Mouse (Mus musculus): ENCODE results near the gene Derl3.
A peak's percentile ranks its signal among the peaks of the same experiment; 100 is the strongest.
"Not testable (repeated sequence)": the region's sequence is repeated elsewhere in the genome, so short reads cannot be mapped to it uniquely, and the experiment has no call there.

Gene Derl3

GRCm38 (mm10) chr10:75872915-75873542 is 20.2 kb upstream of the Derl3 start:
- peak; percentile 80 for DNase-seq (ENCODE audit: low read depth, low spot score)

- no peak for DNase-seq (ENCODE audit: low read depth, low spot score)
Measured at GRCm38 (mm10) chr10:75873543-75874170, 19.6 kb upstream of the Derl3 start.

DNA sequence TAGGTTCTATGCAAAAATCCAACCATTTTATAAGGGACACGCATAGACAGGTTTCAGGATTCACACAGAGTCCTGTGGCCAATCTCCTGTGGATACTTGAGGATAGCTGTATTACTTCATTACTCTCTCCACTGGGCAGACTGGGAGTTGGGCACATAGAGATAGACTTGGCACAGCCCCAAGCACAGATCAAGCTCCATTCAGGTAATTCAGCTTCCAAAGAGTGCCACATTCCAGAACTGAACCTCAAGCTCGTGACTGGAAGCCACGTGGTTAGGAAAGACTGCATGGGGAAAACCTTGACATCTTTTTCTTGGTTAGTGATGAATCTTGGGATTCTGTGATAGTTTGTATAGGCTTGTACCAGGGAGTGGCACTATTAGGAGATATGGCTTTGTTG is 14.4 kb upstream of the Derl3 start:
- no peak for DNase-seq (ENCODE audit: low read depth, low spot score)

DNA sequence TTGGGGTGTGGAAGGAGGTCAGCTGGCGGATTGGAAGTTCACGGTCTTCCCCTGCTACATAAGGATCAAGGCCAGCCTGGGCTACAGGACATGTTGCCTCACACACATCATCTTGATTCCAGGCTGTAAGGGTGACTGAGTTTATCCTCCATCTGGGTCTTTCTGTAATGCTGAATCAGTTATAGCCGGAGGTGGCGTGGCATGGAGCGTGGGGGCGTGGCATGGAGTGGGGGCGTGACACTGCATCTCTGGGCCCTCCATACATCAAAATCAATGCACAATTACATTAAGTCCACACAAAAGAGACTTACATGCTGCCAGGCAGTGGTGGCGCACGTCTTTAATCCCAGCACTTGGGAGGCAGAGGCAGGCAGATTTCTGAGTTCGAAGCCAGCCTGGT is 12.9 kb upstream of the Derl3 start:
- no peak for DNase-seq (ENCODE audit: low read depth, low spot score)

- DNase-seq (ENCODE audit: low read depth, low spot score) = no peak
Measured at GRCm38 (mm10) chr10:75880771-75881577, 12.2 kb upstream of the Derl3 start.

DNA sequence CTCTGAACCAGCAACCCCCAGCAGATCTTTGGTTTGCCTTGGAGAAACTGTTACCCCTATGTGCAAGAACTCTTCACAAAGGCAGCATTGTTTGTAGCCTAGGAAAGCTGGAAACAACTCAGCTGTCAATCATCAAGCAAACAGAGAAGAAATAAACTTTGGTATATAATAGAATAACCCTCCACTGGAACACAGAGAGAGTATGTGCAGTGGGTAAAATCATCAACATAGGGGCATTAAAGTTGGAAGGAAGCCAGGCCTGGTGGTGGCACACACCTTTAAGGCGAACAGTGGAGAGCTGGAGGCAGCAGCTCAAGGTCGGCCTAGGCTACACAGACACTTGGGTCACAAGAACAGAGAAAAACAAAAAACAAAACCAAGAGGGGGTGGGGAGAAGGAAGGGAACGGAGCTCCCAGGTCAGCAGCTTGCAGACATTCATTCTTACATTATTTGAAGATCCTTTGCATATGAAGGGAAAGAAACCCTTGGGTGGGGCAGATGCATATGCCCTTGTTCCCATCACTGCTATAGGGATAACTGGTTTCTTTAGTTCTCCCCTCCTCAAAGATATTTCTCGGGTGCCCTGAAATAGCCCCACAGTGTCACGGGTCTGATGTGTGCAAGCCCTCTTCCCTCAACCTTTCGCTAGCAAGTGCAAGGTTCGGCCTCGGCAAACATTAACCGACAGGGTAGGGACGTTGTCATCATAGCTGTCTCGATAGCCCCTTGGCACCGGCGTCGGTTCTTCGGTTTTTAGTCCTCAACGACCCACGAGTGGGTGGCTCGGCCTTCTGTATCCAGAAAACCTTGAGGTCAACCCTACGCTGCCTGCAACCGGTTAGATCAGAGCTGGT is 11.4 kb upstream of the Derl3 start:
- no peak for DNase-seq (ENCODE audit: low read depth, low spot score)

- no peak for DNase-seq (ENCODE audit: low read depth, low spot score)
Measured at GRCm38 (mm10) chr10:75882433-75883231, 10.6 kb upstream of the Derl3 start.

GRCm38 (mm10) chr10:75883232-75883552 is 10.0 kb upstream of the Derl3 start:
- peak; percentile 76 for DNase-seq (ENCODE audit: low read depth, low spot score)

DNA sequence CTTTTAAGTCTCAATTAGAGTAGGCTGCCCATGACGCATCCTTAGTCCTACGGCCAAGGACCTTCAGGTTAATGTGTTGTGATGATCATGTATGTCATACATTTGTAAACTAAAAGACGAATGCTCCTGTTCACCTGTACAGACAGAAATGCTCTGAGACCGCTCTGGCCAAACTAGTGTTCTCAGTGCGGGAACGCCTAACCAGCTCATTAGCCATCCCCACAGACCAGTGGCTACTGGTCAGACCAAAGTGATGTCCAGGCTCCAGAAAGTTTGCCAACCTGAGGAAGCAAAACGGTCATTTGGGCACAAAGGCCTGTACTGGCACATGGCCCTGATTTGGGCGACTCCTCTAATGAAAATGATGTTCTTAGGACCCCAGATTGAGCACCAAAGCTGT is 8.5 kb upstream of the Derl3 start:
- no peak for DNase-seq (ENCODE audit: low read depth, low spot score)

DNA sequence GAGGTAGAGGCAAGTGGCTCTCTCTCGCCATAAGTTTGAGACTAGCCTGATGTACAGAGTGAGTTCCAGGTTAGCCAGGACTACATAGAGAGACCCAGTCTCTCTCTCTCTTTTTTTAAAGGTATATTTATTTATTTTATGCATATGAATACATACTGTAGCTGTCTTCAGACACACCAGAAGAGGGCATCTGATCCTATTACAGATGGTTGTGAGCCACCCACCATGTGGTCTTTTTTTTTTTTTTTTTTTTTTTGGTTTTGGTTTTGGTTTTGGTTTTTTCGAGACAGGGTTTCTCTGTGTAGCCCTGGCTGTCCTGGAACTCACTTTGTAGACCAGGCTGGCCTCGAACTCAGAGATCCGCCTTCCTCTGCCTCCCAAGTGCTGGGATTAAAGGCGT is 5.7 kb upstream of the Derl3 start:
- not testable (repeated sequence) for DNase-seq (ENCODE audit: low read depth, low spot score)

DNA sequence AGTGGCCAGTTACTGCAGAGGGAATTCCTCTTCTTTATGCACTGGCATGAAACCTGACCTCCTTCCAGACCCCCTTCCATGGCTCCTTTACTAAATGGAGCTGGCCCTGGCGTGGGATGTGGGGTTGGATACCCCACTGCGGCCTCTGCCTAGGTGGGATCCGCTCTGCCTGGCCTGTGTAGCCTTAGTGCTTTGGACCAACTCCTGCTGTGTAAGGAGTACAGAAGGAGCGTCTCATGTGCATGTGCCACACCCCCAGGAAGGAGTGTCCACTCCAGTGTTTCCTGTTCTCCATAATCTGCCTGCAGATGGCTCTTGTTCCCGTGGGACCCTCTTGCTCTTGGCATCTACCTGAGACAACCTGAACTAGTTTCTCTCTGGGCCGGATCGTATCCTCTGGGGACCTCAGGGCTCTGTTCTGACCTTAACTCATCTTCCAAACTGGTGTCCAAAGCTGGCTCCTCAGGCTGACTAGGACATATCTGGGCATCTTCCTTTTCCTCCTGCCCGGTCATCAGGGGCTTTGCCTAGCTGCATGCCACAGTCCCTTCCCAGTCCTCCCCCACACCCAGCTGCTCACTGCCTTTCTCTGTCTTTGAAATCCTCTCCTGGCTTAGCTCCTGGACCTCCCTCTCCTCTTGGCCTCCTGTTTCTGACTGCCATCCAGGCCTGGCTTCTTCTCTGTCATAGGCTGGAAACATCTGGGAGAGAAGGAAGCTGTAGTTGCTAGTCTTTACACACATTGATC is 3.6 kb upstream of the Derl3 start:
- DNase-seq (ENCODE audit: low read depth, low spot score) = no peak

DNA sequence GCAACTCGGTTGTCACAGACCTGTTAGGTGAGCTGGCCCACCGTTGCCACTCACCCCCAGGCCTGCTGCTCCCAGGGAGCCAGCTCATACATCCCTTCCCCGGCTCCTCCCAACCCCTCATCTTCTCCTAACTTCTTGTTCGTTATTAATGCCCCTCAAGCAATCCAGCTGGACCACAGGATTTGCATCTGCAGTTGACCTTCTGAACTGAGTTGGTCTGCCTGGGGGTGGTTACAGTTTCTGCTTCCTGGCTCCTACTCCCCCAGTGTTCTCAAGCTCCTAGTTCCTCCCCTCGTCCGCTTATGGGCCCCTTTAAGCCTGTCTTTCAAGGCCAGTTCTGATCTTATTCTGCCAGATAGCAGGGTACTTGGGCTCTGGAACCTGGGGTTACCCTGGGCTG is 1.4 kb downstream of the Derl3 start:
- no peak for DNase-seq (ENCODE audit: low read depth, low spot score)

DNA sequence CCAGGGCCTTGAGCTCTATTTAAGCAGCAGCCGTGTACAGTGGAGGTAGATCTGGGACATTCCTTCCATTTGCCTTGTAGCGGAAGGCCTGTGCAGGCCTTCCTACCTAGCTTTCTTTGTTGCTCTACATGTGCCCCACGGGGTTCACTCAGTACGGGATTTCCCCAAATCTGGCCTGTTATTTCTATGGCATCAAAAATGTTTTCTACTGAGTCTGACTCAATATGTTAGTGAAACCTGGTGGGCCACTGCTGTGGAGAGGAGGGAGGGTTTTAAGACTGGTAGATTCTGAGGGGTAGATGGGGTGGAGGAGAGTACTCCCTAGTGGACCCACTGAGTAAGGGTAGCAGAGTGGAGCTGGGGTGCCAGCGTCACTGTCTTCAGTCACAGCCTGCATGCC is 2.5 kb downstream of the Derl3 start:
- no peak for DNase-seq (ENCODE audit: low read depth, low spot score)

- peak; percentile 63 for DNase-seq (ENCODE audit: low read depth, low spot score)
Measured at GRCm38 (mm10) chr10:75896208-75896607, 3.0 kb downstream of the Derl3 start.

DNA sequence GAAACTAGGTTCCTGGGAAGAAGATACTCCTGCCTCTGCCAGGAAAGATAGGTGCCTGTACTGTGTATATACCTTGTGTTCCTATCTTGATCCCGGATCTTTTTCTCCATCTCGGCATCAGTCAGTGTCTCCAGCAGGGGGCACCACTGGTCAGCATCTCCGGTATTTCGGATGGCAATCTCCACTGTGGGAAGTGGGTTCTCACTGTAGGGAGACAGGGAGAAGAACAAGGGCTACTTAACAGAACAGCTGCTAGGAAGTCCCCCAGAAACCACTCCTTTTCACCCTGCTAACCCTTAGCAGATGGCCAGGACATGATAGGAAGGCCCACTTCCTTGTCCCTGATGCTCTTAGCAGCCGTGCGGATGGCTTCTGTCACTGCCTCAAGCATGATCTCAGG is 4.2 kb downstream of the Derl3 start:
- DNase-seq (ENCODE audit: low read depth, low spot score) = no peak

DNA sequence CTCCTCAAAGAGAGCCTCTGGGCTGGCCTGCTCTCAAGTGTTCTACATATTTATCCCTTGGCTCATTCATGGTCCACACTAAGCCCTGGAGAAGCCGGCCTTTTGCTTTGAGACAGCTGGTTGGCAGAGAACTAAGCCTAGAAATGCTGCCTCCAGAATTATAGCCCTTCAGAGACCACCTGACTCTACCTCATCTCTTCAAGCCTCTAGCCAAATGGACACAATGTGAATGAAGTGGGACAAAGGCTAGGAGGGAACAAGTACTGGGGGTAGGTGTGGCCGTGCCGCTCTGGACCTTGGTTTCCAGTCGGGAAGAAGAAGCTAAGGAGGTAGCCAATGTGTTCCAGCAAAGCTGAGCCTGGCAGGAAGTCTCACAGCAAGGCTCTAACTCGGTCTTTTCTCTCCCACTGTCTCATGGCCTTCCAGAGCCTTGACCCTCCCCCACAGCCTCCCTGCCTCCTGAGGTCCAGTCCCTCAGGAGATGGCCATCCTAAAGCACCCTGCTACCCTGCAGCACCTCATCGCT is 4.9 kb downstream of the Derl3 start:
- DNase-seq (ENCODE audit: low read depth, low spot score) = no peak

- DNase-seq (ENCODE audit: low read depth, low spot score) = no peak
Measured at GRCm38 (mm10) chr10:75898846-75899245, 5.6 kb downstream of the Derl3 start.

DNA sequence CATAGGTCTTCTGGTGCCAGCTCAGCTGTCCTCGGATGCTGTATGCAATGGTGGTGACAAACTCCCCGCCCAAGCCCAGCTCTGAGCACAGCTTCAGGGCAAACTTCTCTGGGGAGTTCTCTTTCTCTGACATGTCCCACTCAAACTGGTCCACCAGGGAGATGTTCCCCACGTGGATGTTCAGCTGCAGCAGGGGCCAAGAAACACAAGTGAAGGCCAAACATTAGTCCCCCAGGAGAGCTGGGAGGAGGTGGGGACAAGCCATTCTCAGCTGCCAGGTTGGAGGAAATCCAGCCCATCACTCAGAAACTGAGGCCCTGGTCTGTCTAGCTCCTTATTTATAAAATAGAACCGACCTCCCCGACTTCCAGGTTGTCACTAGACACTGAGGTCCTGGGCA is 11.2 kb downstream of the Derl3 start:
- DNase-seq (ENCODE audit: low read depth, low spot score) = no peak

GRCm38 (mm10) chr10:75906882-75907281 is 13.7 kb downstream of the Derl3 start:
- no peak for DNase-seq (ENCODE audit: low read depth, low spot score)

GRCm38 (mm10) chr10:75910698-75911097 is 17.5 kb downstream of the Derl3 start:
- DNase-seq (ENCODE audit: low read depth, low spot score) = no peak
